Mouse (Mus musculus) thymus, postnatal 25 days (tissue): Measurements from ENCODE around the gene Capza1.
"Not testable (repeated sequence)": the region's sequence is repeated elsewhere in the genome, so short reads cannot be mapped to it uniquely, and the experiment has no call there.

ENCODE experiments used
- DNase-seq: peaks from one replicate; pipeline ENCODE4 v3.0.0; 2022

Gene Capza1

GRCm38 (mm10) chr3:104863786-104864650, at the start of gene Capza1, which contains the start of gene St7l:
Gene Capza1 (minus strand): TSS chr3:104864505.
Gene St7l (plus strand): TSS chr3:104864005.
- peak; percentile 90 for DNase-seq

DNA sequence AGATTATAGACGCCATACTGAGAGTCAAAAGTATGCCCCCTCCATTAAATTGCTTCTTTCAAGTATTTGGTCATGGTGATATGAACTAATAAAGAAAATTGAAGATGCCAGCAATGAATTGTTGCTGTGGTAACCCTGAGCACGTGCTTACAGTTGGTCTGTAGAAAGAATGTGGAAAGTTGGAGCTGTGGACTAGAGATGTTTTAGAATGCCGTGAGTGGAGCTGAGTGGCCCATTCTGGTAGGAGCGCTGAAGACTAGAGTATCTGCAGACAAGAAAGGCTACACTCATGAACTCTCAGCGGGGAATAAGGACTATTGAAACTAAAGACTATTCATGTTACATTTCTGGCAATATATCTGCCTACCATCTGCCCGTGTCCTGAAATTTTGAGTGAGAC, 44.9 kb upstream of the Capza1 start:
- DNase-seq: no peak

DNA sequence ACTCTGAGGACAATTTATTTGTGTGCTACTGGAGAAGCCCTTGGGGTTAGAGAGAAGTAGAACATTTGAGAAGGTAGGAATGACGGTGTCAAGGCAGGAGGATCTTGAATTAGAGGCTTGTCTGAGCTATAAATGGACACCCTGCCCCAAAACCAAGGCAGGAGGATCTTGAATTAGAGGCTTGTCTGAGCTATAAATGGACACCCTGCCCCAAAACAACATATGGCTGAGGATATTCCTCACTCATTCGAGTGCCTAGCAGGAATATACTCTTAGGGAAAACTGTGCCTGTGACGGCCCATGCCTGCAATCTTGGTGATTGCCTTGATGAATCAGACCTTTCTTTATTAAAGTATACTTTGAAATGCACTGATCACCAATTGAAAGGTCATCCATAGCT, 41.7 kb upstream of the Capza1 start:
- DNase-seq: no peak

DNA sequence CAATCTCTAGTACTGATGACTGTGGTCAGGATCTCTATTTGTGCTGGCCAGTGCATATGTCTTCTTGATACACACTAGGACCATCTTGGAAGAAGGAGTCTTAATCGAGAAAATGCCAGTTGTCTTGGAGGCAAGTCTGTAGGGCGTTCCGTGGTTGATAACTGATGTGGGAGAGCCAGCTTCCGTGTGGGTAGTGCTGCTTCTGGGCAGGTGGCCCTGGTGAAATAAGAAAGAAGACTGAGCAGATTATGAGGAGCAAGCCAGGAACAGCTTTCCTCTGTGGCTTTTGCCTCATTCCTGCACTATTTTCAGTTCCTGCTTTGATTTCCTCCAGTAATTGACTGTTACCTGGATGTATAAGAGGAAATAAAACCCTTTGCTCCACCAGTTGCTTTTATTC, 41.1 kb upstream of the Capza1 start:
- no peak for DNase-seq

GRCm38 (mm10) chr3:104901154-104901553, 36.8 kb upstream of the Capza1 start:
- no peak for DNase-seq

DNA sequence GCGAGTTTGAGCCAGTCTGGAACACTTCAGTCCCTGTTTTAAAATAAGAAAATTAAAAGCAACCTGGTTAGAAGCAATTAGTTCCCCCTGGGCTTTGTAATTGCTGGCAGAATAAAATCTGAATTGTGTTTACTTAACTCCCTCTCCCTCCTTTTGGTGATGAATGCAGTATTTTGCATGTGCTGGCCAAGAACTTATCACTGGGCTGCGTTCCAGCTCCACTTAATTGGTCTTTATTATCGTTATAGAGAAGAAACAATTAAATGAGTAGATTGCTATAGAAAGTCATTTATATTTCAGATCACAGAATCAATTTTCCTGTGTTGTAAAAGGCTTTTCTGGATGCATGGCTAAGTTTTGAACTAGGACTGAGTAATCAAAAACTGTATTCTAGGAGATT, 31.8 kb upstream of the Capza1 start:
- DNase-seq: no peak

DNA sequence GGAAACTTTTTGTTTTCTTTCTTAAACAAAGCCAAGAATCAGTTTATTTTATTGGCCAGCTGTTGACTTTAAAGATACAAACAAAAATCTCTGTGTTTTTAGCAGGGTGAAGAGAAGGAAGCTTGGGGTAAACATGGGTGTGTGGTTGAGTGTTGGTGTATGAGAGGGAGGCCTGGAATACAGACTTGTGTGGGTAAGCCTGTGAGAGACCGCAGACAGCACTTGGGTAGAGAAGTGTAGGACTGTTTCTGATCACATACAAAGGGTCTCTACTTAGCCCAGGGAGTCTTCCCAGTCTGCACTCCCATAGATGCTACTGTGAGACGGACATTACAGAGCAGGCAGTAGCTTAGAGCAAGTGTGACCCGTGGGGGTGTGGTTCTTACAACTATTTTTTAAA, 24.3 kb upstream of the Capza1 start:
- DNase-seq: no peak

GRCm38 (mm10) chr3:104869611-104870010, 5.3 kb upstream of the Capza1 start:
- DNase-seq: no peak

DNA sequence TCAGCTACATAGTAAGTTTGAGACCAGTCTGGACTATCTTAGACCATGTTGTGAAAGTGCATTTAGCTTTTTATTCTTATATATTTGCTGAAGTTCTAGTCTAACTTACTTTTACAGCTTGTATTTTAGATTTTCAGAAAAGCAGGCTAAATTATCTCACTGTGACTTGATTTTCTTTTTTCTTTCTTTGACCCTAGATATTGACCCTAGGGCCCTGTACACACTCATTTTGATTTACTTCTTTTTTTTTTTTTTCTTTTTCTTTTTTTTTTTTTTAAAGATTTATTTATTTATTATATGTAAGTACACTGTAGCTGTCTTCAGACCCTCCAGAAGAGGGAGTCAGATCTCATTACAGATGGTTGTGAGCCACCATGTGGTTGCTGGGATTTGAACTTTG, 2.4 kb upstream of the Capza1 start:
- not testable (repeated sequence) for DNase-seq

- DNase-seq: no peak
Observed at GRCm38 (mm10) chr3:104865341-104865788, 1.1 kb upstream of the Capza1 start.

DNA sequence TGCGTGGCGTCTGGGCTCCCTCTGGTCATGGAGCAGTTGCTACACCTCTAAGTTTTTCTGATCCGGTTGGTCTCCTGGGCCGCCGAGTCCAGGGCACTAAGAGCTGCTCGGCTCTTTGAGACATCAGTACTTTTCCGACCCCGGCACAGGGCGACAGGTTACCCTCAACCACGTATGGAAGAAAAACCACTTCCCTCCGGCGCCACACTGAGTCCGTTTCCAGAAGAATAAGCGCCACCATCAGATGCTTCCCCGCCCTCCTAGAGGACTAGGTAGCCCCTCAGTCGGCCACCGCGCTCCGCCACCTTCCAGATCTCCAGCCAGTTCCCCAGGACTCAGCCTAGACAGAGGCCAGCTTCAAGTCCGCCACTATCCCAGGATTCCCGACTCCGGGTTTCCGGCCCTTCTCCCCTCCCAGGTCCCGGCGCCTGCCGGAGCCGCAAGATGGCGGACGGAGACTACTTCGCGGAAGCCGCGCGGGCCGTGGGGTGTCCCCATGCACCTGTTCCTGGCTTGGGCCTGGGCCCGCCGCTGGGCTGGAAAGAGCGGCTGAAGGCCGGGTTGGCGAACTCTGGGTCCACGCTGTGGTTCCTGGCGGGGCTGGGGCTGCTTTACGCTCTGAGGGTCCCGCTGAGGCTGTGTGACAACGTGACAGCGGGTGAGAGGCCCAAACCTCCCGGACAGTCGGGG, 491 bp upstream of the Capza1 start:
- peak; percentile 87 for DNase-seq

GRCm38 (mm10) chr3:104858560-104858959, 5.7 kb downstream of the Capza1 start:
- no peak for DNase-seq

DNA sequence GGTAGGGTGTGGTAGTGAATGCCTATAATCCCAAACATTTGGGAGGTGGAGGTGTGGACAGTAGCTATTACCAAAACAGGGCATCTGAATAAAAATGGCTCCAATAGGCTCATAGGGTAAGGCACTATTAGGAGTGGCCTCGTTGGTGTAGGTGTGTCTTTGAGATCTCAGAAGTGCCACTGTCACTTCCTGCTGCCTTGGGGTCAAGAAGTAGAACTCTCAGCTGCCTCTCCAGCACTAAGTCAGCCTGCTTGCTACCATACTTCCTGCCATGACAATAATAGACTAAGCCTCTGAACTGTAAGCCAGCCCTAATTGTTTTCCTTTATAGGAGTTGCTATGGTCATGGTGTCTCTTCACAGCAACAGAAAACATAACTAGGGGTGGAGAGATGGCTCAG, 8.2 kb downstream of the Capza1 start:
- peak; percentile 3 for DNase-seq

GRCm38 (mm10) chr3:104854866-104855265, 9.4 kb downstream of the Capza1 start:
- no peak for DNase-seq

GRCm38 (mm10) chr3:104854465-104854864, 9.8 kb downstream of the Capza1 start:
- DNase-seq: no peak

DNA sequence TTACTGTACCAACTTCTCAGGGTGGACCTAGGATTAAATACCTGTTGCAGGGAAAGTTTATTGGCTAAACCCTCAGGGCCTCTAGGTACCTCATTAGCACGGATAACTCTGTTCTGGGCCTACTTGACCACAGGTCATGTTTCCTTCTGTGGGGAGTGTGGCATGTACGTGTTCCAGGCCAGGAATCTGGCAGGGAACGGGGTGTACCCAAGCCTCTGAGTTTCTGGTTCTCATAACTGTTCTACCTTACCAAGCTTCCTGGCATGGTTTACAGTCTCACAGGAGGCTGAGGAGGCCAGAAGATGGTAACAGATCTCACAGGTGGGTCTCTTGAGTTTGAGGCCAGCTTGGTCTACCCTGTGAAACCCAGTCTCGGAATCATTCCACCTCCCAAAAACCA, 17.7 kb downstream of the Capza1 start:
- no peak for DNase-seq

- no peak for DNase-seq
Observed at GRCm38 (mm10) chr3:104841049-104841448, 23.3 kb downstream of the Capza1 start.

GRCm38 (mm10) chr3:104835797-104836196, 28.5 kb downstream of the Capza1 start:
- no peak for DNase-seq

GRCm38 (mm10) chr3:104822413-104822812, 41.9 kb downstream of the Capza1 start:
- DNase-seq: no peak

DNA sequence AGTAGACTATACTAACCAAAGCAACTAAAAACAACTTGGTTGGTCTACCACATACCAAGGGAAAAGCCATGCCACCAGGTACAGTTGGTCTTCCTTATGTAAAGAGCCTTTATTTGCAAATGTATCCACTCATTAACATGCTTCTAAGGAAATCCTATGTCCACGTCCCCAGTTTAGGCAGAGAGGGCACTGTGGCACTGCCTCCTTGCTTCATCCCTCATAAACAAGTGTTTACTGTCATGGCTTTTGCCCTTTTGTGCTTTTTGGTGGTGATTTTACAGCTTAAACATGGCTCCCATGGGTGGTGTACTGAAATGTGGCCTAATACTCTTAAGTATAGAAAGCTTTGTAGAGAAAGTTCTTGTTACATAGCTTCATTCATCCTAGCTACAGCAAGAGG, 43.9 kb downstream of the Capza1 start:
- DNase-seq: no peak

DNA sequence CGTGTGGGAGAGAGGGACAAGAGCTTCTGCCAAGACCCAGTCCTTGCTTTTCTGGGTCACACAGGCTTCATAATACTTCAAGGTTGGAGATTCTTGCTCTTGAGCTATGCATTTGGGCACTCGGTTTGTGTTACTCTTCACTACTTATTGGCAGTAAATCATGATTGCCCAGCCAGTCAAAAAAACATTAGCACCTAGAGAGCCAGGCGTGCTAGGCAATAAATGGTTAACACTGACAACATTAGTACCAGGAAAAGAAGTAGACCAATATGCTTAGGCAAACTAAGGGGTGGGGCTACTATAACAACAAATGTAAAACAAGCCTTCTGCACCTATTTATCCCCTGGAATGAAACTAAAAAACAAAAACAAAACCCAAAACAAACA, 45.6 kb downstream of the Capza1 start:
- DNase-seq: no peak

DNA sequence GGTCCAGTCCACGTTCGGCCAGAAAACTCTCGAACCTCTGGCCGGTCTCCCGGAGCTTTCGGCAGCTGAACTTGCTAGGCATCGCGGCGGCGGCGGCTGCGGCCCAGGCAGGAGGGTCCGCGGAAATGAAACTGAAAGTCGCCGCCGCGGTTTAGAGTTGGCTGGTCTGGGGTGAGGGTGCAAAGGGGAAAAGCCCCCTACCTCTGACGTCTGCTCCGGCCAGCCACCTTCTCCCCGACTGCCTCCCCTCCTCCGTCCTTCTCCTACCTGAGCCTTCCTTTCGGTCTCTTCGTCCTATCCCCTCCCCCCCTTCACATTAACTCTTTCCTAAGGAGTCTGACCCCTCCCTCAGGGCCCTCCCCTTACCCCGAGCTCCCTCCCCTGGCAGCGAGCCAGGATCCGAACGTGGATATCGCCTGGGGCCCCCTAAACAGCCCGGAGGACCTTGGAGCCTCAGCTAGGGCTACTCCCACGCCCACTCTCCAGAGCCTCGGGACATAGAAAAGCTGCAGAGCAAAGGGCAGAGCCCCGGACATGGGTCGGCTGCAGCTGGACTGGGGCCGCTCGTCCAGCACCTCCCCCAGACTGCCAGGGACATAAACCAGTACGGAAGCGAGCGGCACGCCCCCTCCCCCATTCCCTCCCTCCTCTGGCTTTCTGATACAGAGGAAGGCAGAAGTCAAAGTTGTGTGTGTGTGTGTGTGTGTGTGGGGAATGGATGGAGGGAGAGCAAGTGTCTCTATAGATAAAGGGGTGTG, 46.1 kb downstream of the Capza1 start, which contains the start of gene Mov10:
Gene Mov10, minus strand, starts transcription at position 573 of the 758 bp plus-strand sequence.
- DNase-seq: peak; percentile 79

DNA sequence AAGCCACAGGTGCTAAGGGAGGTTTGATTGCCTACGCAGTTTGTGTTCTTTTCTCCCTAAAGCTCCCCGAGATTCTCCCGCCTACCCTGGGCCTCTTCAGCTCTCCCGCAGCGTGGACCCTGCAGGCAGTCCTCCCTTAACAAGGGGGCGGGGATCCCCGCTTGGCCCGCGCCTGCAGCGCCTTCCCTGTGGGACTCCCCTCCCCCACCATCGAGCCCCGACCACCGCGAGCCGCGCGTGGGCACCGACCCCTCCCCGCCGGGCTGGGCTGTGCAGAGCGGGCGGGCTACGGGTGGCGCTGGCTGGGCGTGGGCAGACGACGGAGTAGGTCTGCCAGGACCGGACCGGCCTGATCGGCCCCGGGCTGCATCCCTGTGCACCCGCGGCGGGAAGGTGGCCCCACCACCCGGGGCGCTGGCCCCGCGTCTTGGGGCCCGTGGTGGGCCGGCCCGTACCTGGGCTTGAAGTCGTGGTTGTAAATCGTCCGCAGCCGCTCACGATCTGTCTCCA, 46.8 kb downstream of the Capza1 start:
- DNase-seq: peak; percentile 70
